Mouse (Mus musculus): ENCODE results near the gene Prdm2. TPM values are rescaled to one million over a fixed set of nuclear protein-coding genes. Genes with fewer than 3 reads are reported as not detected.

Prdm2 gene
- polyA plus RNA-seq, 1 experiment from 2014 or later, result 16.9 TPM

DNA sequence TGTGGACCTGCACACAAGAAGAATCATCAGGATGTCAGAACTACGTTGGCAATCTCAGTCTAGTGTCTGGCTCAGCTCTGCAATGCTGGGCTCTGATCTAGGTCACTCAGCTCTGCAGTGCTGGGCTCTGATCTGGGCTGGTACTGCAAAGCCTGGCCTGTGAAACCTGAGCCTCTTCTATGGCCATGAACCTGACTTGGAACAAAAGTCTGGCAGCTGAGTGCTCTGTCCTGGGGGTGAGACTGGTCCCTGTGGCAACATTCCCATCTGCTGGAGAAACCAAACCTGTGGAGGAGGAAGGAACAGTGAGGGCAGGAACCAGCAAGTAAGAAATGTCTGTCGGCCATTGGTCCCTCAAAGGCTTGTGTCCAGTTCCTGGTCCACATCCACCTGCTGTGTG, 109.0 kb downstream of the Prdm2 start:
- H3K36me3 ChIP-seq (ENCODE audit: control insufficient read depth, insufficient read depth, low read length), result no peaks in the 10 kb centered on the region
- H3K4me2 ChIP-seq (ENCODE audit: low read depth), result no peak overlapping the region
- no peak overlapping the region for H3K4me3 ChIP-seq (ENCODE audit: low read depth, low read length)
- H3K4me1 ChIP-seq (ENCODE audit: control insufficient read depth, insufficient read depth, low read length), result peaks cover 3% of the 10 kb centered on the region; the same call in 1 of the 2 replicates
- ATAC-seq (ENCODE audit: insufficient read depth, low FRiP score, low TSS enrichment), result no peak
- H3K27ac ChIP-seq (ENCODE audit: low read depth, low read length), result no peak overlapping the region
- no peak overlapping the region for H3K9ac ChIP-seq (ENCODE audit: low read length)
- no peaks in the 10 kb centered on the region for H3K27me3 ChIP-seq (ENCODE audit: control insufficient read depth, insufficient read depth, low read length)
- no peak for DNase-seq (ENCODE audit: low spot score)
- WGBS, result 87% methylated on average over 2 of the region's 2 CpGs
- H3K9me3 ChIP-seq (ENCODE audit: control insufficient read depth, low read length), result no peaks in the 10 kb centered on the region

DNA sequence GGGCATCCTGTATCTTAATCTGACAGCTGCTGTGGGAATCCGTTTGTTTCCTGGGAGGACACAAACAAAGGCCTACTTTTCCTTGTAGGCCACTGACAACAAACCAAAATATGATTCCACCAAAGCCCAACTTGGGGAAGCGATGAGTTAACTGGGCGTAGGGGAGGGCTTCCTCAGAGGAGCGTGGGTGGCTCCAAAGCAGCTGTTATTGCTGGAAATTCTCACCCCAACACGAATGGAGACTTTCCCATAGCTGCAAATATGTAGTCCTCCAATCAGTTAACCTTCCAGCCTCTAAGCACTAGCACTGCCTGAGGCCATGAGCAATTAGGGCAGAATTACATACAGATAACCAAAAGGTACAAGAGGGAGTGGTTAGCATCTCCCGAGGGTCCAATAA, 112.6 kb downstream of the Prdm2 start:
- Histone ChIP-seq H3K27me3 (ENCODE audit: control insufficient read depth, insufficient read depth, low read length) (no peaks in the 10 kb centered on the region), H3K27ac (ENCODE audit: low read depth, low read length) (no peak overlapping the region), H3K4me2 (ENCODE audit: low read depth) (no peak overlapping the region), H3K9me3 (ENCODE audit: control insufficient read depth, low read length) (no peaks in the 10 kb centered on the region), H3K4me3 (ENCODE audit: low read depth, low read length) (no peak overlapping the region), H3K4me1 (ENCODE audit: control insufficient read depth, insufficient read depth, low read length) (no peaks in the 10 kb centered on the region), H3K36me3 (ENCODE audit: control insufficient read depth, insufficient read depth, low read length) (no peaks in the 10 kb centered on the region), H3K9ac (ENCODE audit: low read length) (no peak overlapping the region)
- 77% methylated on average over 6 of the region's 6 CpGs for WGBS
- ATAC-seq (ENCODE audit: insufficient read depth, low FRiP score, low TSS enrichment), result no peak
- DNase-seq (ENCODE audit: low spot score), result no peak

DNA sequence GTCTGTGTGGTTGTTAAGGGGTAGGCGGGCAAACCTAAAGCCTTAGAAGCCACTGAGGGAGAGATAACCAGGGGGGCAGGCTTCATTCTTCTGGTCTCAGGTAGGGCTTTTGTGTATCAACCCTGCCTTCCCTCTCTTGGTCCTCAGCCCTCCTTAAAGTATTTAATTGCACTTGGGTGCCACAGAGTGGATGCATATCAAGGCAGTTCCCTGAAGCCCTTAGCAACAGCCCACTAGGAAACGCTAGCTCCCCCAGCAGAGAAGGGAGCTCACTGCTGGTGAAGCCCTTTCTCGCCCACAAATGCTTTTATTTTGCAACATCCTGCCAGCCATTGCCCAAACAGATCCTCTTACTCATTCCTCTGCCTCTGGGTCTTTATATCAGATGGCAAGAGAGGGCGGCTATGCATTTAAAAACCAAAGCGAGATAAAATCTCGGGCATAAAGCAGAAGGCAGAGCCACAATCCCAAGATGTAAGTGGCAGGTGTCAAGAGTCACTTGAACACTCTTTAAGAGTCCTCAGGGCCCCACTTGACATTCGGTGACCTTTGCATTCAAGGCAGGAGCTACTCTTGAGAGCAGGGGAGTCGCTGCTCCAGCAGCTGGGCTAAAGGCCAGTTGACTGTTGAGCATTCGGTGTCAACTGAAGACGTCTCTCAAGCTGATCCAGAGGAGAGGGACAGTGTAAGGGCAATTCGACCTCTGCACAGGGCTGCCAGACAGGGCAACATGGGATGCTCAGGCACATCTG, 113.3 kb downstream of the Prdm2 start:
- H3K9ac ChIP-seq (ENCODE audit: low read length), result no peak overlapping the region
- H3K4me2 ChIP-seq (ENCODE audit: low read depth), result no peak overlapping the region
- H3K4me3 ChIP-seq (ENCODE audit: low read depth, low read length), result no peak overlapping the region
- ATAC-seq (ENCODE audit: insufficient read depth, low FRiP score, low TSS enrichment) (no peak), DNase-seq (ENCODE audit: low spot score) (no peak)
- H3K9me3 ChIP-seq (ENCODE audit: control insufficient read depth, low read length), result no peaks in the 10 kb centered on the region
- H3K27ac ChIP-seq (ENCODE audit: low read depth, low read length), result no peak overlapping the region
- 67% methylated on average over 11 of the region's 11 CpGs for WGBS
- no peaks in the 10 kb centered on the region for H3K36me3 ChIP-seq (ENCODE audit: control insufficient read depth, insufficient read depth, low read length)
- H3K4me1 ChIP-seq (ENCODE audit: control insufficient read depth, insufficient read depth, low read length), result no peaks in the 10 kb centered on the region
- no peaks in the 10 kb centered on the region for H3K27me3 ChIP-seq (ENCODE audit: control insufficient read depth, insufficient read depth, low read length)

GRCm38 (mm10) chr4:143092082-143092701, 120.6 kb downstream of the Prdm2 start:
- whole genome bisulfite sequencing, result 21% methylated on average over 12 of the region's 12 CpGs
- H3K4me2 ChIP-seq (ENCODE audit: low read depth), result 0 out of 2 replicates have a peak overlapping the region, but pooled peaks have one; percentile 12
- H3K36me3 ChIP-seq (ENCODE audit: control insufficient read depth, insufficient read depth, low read length), result no peaks in the 10 kb centered on the region
- DNase-seq (ENCODE audit: low spot score) (no peak), ATAC-seq (ENCODE audit: insufficient read depth, low FRiP score, low TSS enrichment) (peak; percentile 74)
- no peaks in the 10 kb centered on the region for H3K27me3 ChIP-seq (ENCODE audit: control insufficient read depth, insufficient read depth, low read length)
- no peaks in the 10 kb centered on the region for H3K9me3 ChIP-seq (ENCODE audit: control insufficient read depth, low read length)
- H3K27ac ChIP-seq (ENCODE audit: low read depth, low read length), result peak overlapping the region; percentile 73
- peaks cover 8% of the 10 kb centered on the region; the same call in 1 of the 2 replicates for H3K4me1 ChIP-seq (ENCODE audit: control insufficient read depth, insufficient read depth, low read length)
- no peak overlapping the region for H3K9ac ChIP-seq (ENCODE audit: low read length)
- H3K4me3 ChIP-seq (ENCODE audit: low read depth, low read length), result no peak overlapping the region

- Histone ChIP-seq H3K27me3 (ENCODE audit: control insufficient read depth, insufficient read depth, low read length) (no peaks in the 10 kb centered on the region), H3K27ac (ENCODE audit: low read depth, low read length) (no peak overlapping the region), H3K36me3 (ENCODE audit: control insufficient read depth, insufficient read depth, low read length) (no peaks in the 10 kb centered on the region), H3K4me3 (ENCODE audit: low read depth, low read length) (no peak overlapping the region), H3K4me2 (ENCODE audit: low read depth) (no peak overlapping the region), H3K4me1 (ENCODE audit: control insufficient read depth, insufficient read depth, low read length) (peaks cover 8% of the 10 kb centered on the region; the same call in 1 of the 2 replicates), H3K9ac (ENCODE audit: low read length) (no peak overlapping the region), H3K9me3 (ENCODE audit: control insufficient read depth, low read length) (no peaks in the 10 kb centered on the region)
- no peak for ATAC-seq (ENCODE audit: insufficient read depth, low FRiP score, low TSS enrichment)
- 92% methylated on average over 3 of the region's 3 CpGs for WGBS
- DNase-seq (ENCODE audit: low spot score), result no peak
Measured at GRCm38 (mm10) chr4:143090551-143090950, 122.2 kb downstream of the Prdm2 start.

DNA sequence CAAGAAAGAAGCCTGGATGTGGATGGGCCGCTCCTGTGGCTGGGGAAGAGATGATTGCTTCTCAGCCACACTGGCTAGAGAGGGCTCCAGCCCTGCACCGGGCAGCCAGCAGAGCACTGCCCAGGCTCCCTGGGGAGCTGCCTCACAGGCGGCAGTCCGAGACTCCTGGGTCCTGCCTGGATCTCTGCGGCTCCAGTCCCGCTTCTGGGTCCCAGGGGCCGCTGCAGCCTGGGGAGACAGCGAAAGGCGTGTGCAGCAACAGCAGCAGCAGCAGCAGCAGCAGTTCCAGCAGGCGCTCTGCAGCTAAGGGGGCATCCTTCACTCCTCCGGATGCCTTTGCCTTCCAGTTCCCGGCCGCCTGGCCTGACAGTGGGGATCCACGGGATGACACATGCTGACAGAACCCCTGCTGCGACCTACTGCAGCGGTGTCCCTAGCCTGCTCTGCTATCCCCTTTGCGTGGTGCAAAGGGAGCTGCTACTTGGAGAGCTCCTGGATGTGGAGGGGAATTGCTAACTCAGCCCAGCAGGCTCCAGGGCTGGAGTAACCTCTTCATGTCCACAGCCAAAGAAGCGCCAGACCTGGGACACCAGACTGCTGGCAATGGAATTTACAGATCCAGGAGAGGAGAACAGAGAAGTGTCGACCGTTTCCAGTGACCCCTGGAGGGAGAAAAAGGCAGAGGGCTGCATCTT, 138.6 kb downstream of the Prdm2 start:
- Histone ChIP-seq H3K9ac (ENCODE audit: low read length) (peak overlapping the region; percentile 55), H3K27me3 (ENCODE audit: control insufficient read depth, insufficient read depth, low read length) (no peaks in the 10 kb centered on the region), H3K27ac (ENCODE audit: low read depth, low read length) (no peak overlapping the region), H3K36me3 (ENCODE audit: control insufficient read depth, insufficient read depth, low read length) (no peaks in the 10 kb centered on the region), H3K9me3 (ENCODE audit: control insufficient read depth, low read length) (no peaks in the 10 kb centered on the region), H3K4me3 (ENCODE audit: low read depth, low read length) (peak overlapping the region; percentile 21), H3K4me1 (ENCODE audit: control insufficient read depth, insufficient read depth, low read length) (peaks cover 8% of the 10 kb centered on the region; the same call in 1 of the 2 replicates), H3K4me2 (ENCODE audit: low read depth) (peak overlapping the region; percentile 54)
- 5% methylated on average over 20 of the region's 20 CpGs for WGBS
- peak; percentile 35 for DNase-seq (ENCODE audit: low spot score)
- peak; percentile 16; the same call in 1 of the 2 replicates for ATAC-seq (ENCODE audit: insufficient read depth, low FRiP score, low TSS enrichment)

- Histone ChIP-seq H3K4me2 (ENCODE audit: low read depth) (no peak overlapping the region), H3K27ac (ENCODE audit: low read depth, low read length) (no peak overlapping the region), H3K9me3 (ENCODE audit: control insufficient read depth, low read length) (no peaks in the 10 kb centered on the region), H3K4me1 (ENCODE audit: control insufficient read depth, insufficient read depth, low read length) (peaks cover 8% of the 10 kb centered on the region; the same call in 1 of the 2 replicates), H3K27me3 (ENCODE audit: control insufficient read depth, insufficient read depth, low read length) (no peaks in the 10 kb centered on the region), H3K4me3 (ENCODE audit: low read depth, low read length) (no peak overlapping the region), H3K9ac (ENCODE audit: low read length) (no peak overlapping the region), H3K36me3 (ENCODE audit: control insufficient read depth, insufficient read depth, low read length) (no peaks in the 10 kb centered on the region)
- DNase-seq (ENCODE audit: low spot score), result peak; percentile 30
- no peak for ATAC-seq (ENCODE audit: insufficient read depth, low FRiP score, low TSS enrichment)
- WGBS, result 68% methylated on average over 8 of the region's 8 CpGs
Measured at GRCm38 (mm10) chr4:143071791-143072190, 141.0 kb downstream of the Prdm2 start.

- Histone ChIP-seq H3K4me2 (ENCODE audit: low read depth) (no peak overlapping the region), H3K27ac (ENCODE audit: low read depth, low read length) (no peak overlapping the region), H3K36me3 (ENCODE audit: control insufficient read depth, insufficient read depth, low read length) (no peaks in the 10 kb centered on the region), H3K27me3 (ENCODE audit: control insufficient read depth, insufficient read depth, low read length) (no peaks in the 10 kb centered on the region), H3K4me1 (ENCODE audit: control insufficient read depth, insufficient read depth, low read length) (no peaks in the 10 kb centered on the region), H3K9me3 (ENCODE audit: control insufficient read depth, low read length) (no peaks in the 10 kb centered on the region), H3K4me3 (ENCODE audit: low read depth, low read length) (no peak overlapping the region), H3K9ac (ENCODE audit: low read length) (no peak overlapping the region)
- ATAC-seq (ENCODE audit: insufficient read depth, low FRiP score, low TSS enrichment) (no peak), DNase-seq (ENCODE audit: low spot score) (no peak)
- WGBS, result 95% methylated on average over 9 of the region's 9 CpGs
Measured at GRCm38 (mm10) chr4:143067006-143067405, 145.8 kb downstream of the Prdm2 start.
